Mouse (Mus musculus) urinary bladder, postnatal 36 days (tissue): ENCODE results near the gene Rnh1.
A peak's percentile ranks its signal among the peaks of the same experiment; 100 is the strongest.

Source experiments
- DNase-seq, 2 experiments: peaks; one replicate each; pipeline ENCODE4 v3.0.0; 2022; ENCODE audit warnings: low spot score in 2 of 2, mixed read lengths in 1 of 2

Rnh1 gene

DNA sequence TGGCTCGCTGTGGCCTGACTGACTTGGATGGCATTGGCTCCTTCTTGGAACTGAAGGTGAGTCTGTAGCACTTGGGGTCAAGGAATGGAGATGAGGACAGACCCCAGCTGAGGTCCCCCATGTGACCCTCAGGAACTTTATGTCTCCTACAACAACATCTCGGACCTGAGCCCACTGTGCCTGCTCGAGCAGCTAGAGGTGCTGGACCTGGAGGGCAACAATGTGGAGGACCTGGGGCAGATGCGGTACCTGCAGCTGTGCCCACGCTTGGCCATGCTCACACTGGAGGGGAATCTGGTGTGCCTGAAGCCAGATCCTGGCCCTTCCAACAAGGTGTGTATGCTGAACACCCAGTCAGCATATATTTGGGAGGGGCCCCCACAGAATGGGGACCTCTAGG is 32.8 kb upstream of the Rnh1 start:
- DNase-seq, result no peak

DNA sequence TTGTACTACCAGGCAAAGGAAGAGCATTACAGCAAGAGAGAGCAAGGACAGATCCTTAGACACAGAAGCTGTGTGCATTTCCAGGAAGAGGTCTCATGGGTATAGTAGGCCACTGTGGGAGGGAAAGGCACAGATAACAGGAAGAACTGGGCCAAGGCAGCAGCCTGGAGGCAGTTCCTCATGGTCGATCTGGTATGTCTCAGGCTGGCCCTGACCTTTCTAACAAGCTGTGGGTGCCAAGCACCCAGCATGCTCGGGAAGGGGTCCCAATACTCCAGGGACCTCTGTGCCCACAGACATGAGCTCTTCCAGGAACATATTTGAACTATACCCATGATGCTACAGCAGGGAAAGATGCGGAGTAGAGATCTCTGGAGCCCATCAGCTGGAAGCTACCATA is 31.9 kb upstream of the Rnh1 start:
- no peak for DNase-seq

DNA sequence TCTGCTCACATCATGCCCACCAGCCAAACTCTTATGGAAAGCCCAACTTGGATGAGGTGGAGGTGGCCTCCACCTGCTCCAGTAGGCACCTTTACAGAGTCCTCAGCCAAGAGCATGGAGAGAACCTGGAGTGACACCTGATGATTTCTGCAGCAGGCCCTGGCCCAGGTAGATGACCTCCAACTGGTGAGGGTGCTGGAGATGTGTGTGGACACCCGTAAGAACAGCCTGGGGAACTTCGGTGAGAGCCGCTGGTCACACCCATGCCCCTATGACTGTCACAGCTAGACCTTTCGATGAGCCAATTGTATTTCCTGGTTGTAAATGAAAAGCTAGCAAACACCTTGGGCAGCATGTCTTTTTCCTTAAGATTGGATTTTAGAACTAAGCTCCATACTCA is 25.5 kb upstream of the Rnh1 start:
- DNase-seq, result no peak

DNA sequence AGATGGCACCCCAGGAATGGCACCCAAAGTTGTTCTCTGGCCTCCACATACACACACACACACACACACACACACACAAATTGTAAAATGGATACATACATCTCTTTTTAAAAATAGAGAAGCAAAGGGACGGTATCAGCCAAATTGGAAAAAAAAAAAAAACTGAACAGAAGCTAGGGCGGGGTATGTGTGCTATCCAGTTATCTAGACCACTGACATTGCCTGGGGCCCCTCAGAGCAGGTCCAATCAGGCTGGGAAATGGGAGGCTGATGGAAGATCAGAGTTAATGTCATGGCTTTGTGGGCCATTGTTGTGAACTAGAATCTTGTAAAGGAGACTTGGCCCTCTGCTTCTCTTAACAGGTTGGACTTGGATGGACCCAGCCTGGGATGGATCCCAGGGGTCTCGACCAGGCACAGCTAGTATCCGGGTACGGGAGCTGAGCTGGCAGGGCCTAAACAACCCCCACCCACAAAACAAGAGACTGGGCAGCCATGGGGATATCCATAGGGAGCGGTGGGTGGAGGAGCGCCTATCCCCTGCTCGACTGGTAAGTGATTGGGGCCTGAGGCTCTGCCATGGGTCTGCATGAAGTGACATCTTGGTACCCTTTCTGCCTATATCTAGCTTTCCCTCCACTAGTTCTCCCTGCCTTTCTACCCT is 24.1 kb upstream of the Rnh1 start:
- no peak for DNase-seq

DNA sequence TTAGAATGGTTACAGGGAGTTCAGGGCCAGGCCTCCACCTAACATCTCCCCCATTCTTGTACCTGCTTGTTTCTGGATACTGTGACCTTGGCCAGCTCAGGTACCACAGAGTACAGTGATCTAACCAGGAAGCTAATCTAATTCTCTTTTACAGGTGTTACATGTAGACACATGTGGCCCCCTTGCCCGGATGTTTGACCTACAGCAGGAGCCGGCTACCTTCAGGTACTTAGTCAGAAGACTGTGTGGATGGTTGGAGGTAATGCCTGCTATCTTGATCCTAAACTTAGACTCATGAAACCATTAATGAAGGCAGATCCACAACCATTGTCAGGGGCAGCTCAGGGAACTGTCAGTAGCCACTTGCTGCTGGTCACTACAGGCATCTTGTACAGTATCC is 23.1 kb upstream of the Rnh1 start:
- DNase-seq, result no peak

DNA sequence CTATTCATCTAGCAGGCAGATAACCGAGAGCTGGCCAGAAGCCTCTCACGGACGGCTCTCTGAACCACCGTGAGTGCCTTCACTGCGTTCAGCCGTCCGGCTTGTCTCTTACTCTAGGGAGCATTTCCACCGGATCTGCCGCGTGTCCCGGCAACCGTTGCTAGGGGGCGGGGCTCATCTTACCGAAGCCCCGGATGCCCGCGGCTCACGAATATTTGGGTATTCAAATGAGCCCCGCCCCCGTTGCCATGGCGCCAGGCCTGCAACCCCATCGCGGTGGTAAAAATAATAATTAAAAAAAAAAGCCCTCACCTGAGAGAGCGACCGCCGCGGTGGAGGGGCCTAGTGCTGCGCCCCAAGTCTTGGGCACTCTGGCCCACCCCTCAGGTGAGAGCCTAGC is 22.2 kb upstream of the Rnh1 start:
- peak; percentile 84 to 90 for DNase-seq

DNA sequence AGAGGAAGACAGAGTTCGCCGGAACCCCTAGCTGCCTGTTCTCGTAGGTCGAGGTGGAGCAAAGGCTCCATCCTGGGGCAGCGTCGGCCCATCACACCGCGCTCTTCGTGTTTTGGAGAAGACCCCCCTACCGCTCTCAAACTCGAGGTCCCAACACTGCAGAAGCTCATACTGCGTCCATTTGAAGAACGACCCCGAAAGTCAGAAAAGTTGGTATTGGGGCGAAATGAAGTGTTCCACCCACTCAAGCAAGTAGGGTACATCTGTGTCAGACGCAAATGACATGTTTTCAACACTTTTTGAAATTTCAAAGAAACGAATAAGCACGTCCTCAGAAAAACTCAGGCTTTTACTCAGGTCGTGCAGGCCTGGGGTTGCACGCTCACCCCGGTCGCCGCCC is 21.8 kb upstream of the Rnh1 start:
- no peak for DNase-seq

DNA sequence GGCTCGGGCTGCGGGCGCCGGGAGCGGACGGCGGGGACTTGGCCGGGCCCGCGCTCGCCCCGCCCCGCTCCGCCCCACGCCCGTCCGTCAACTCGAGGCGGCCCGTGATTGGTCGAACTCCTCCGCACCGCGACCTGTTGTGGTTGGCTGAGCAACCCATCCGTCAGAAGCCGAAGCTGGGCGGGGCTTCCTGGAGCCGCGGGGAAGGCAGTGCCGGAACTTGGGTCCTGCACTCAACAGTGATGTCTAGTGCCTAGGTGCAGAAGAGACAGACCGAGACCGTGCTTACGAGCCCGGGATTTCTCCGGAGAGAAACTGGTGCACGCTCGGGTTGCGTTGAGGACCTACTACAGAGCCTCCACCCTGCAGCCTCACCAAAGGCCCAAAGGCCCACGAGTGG is 21.3 kb upstream of the Rnh1 start, which contains the start of the genes Hras and Lrrc56:
Gene Hras (minus strand): TSS at position 58 of the 400 bp plus-strand sequence.
Gene Lrrc56 (plus strand): TSS at position 210 of the 400 bp plus-strand sequence.
- peak; percentile 98 for DNase-seq

DNA sequence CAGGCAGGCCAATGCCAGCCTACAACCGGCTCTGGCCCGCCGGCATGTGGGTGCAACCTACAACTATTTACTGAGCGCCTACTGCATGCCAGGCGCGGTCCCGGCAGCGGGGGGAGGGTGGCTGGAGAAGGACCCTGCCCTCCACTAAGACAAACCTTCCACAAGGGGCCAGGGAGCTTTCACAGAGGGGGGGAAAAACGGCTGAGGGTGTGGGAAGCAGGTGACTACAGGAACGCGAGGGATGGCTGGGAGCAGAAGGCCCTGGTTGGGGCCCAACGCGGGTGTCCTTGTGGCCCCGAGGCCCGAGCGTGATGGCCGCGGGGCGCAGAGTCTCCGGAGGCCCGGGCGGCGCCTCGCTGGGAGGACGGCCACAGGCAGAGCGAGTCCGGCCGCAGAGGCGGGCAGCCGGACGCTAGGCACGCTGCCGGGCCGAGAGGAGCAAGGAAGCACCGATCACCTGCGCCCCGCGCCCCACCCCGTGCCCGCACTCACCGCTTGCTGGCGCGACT is 20.7 kb upstream of the Rnh1 start:
- peak; percentile 80 to 83 for DNase-seq

DNA sequence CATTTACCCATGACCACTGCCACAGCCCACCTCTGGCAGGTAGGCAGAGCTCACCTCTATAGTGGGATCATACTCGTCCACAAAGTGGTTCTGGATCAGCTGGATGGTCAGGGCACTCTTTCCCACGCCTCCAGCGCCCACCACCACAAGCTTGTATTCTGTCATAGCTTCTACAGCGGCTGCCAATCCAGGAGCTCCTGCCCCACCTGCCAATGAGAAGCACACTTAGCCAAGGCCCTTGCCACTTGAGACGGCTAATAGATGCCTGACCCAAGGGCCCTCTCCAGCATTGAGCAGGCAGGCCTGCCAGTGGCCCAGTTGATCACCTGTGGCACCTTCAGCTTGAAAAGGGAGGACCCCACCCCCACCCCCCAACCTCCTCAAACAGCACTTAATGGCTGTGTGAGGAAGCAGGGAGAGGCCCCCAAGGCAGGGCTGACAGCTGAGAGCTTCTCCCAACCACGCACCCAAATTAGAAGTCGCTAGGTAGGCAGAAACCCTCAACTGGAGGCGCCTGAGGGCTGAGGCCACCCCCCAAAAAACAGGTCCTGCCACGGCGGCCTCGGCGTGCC is 20.2 kb upstream of the Rnh1 start:
- no peak for DNase-seq

DNA sequence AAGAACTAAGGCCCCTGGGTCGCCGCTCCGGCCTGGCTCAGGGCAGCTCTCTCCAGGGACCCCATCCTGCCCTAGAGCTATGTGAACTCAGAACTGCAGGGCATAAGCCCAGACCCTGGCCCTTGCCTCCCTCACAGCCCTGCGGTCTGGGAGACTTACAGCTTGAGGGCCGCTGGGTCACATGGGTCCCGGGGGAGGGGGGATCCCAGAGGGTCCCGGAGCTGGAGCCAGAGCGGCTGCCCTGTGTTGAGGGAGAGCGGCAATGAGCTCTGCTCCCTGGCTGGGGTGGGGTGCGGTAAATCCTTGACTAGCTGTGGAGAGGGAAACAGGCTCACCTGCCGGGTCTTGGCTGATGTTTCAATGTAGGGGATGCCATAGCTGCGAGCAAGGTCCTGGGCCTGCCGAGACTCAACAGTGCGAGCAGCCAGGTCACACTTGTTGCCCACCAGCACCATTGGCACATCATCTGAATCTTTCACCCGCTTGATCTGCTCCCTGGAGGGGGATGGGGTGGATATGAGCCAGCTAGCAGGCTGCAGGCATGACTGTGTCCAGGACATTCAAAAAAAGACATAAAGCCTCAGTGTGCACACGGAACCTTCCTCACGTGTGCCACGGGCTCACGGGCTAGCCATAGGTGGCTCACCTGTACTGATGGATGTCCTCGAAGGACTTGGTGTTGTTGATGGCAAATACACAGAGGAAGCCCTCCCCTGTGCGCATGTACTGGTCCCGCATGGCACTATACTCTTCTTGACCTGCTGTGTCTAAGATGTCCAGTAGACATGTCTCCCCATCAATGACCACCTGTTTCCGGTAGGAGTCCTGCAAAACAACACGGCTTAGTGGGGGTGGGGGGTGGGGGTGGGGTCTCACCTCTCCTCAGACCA is 19.4 kb upstream of the Rnh1 start:
- DNase-seq, result no peak

DNA sequence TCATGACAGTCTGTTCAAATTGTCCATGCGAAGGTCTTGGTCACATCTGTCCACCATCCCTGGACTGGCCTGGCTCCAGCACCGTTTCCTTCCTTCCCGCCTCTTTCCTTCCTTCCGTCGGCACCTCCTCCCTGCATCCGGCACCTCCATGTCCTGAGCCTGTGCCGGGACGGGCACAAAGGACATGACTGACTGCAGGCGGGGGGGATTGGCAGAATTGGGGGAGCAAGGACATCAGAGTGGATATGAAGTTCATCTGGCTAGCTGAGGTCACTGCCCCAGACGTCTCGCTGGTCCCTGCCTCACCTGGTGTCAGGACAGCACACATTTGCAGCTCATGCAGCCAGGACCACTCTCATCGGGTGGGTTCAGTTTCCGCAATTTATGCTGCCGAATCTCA is 18.4 kb upstream of the Rnh1 start:
- no peak for DNase-seq

DNA sequence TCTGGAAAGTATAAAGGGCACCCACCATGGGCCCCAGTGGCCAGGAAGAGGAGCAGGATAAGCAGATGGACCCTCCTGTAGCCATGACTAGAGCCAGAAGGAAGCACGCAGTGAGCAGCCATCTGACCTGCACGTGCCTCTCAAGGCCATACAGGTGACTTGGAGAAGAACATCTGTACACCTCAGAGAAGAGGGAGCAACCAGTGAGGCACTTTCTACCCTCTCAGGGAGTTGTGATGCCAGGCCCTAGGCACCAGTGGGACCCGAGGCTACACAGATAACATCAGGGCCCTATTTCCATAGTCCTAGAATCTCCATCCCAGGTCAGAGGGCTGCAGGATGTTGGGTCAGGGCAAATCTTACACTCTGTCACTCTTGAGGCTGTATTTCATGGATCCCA is 17.6 kb upstream of the Rnh1 start:
- no peak for DNase-seq

DNA sequence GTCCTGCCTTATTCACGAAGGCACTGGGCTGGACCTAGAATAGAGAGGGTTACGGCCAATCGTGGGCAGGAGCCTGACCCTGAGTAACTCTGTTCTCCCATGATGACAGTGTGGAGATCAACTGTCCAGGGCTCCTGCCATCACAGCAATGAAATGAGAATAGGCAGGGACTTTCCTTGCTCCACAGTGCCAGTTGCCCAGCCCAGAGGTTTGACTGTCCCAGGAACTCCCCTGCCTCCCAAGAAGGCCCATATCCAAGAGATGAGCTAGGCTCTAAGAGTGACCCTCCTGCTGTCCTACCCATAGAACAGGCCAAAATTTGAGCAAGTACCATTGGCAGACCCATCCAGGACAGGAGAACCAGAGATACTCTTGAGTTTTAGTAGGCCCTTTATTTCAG is 16.1 kb upstream of the Rnh1 start:
- DNase-seq, result no peak

DNA sequence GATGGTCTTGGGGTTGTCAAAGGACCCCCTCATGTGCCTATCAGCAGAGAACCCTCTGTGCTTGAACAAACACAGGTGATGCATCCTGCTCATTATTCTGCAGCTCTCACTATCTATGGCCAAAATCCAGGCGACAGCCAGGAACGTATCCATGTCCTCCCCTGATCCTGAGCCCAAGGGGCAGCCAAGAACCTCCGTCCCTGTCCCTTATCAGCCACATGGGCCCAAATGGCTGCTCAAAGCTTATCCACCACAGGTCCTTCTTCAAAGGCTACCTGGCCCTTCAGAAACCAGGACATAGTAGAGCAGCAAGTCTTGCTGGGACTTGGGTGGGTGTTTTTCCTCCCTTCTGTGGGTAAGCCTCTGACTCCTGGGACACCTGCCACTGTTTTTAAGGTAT is 15.5 kb upstream of the Rnh1 start:
- no peak for DNase-seq

DNA sequence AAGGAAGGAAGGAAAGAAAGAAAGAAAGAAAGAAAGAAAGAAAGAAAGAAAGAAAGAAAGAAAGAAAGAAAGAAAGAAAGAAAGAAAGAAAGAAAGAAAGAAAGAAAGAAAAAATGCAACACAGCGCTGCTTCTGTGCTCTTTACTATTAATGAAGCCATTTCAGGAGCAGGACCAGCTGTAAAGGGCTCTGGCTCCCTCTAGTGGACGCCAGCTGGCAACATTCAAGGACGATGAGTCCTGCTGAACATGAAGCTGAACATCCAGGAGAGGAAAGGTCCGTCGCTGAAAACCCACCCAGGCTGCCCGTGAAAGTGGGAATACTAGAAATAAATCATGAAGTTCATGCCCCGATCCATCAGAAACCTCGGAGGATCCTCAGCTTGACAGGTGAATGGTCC is 3.5 kb upstream of the Rnh1 start:
- DNase-seq, result peak; percentile 69 to 88

DNA sequence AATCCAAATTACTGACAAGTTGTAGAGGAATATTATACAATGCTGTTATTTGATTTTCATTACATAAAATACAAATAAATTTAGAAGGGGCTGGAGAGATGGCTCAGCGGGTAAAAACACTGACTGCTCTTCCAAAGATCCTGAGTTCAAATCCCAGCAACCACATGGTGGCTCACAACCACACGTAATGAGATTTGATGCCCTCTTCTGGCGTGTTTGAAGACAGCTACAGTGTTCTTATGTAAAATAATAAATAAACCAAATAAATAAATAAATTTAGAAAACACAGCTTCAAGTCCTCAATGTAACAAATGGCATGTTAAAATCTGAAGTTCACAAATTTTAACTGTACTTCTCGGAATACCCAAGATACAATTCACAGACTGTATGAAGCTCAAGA is 2.4 kb upstream of the Rnh1 start:
- no peak for DNase-seq

DNA sequence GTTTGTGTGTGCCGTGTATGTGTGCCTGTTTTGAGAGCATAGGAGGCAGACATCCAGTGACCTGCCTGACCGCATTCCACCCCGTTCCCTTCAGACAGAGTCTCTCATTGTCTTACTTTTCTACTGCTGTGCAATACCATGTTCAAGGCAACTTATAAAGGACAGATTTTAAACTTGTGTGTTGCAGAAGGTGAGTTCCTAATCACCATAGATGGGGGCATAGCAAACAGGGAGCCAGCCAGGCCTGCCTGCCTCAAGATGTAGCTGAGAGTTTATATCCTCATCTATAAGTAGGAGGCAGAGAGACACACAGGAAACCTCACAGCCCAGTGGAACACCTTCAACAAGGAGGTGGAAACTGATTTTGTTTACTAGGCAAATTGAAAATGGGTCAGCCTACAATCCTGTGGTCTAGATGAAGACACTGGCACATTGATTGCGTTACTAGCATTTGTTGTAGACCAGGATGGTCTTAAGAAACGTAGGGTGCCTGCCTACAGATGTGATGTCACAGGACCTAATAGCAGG is 730 bp upstream of the Rnh1 start:
- no peak for DNase-seq

DNA sequence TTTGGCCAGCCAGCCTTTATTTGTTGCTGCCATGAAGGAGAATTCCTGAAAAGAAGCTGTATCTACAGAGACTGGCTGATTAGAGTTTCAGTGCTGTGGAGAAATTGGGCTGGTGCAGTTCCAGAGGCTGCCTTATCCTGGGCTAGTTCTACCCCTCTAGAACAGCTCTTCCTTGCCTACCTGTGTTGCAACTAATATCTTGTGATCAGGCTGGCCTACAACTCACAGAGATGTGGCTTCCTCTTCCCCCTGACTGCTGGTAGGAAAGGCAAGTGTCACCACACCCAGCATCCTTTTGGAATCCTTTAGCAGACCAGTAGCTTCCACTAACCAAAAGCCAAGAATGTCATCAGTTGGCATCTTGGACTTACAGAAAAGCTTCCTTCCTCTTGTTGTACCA is 2.8 kb downstream of the Rnh1 start:
- DNase-seq, result no peak

DNA sequence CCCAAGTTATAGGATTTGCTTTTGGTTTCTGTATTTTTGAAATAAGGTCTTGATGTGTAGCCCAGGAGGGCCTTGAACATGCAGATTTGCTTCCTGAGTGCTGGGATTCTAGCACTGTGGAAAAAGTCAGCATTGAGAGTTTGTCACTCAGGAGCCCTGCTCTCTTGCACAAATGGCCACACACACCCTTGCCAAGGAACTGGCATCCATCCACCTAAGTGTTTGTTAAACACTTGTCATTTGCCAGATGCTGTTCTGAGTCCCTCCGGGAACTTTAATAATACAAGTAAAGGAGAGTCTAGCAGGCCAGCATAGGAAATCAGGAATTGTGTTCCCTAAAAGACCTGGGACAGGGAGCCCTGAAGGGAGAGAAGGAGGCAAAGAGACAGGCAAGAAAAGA is 3.4 kb downstream of the Rnh1 start:
- no peak for DNase-seq

DNA sequence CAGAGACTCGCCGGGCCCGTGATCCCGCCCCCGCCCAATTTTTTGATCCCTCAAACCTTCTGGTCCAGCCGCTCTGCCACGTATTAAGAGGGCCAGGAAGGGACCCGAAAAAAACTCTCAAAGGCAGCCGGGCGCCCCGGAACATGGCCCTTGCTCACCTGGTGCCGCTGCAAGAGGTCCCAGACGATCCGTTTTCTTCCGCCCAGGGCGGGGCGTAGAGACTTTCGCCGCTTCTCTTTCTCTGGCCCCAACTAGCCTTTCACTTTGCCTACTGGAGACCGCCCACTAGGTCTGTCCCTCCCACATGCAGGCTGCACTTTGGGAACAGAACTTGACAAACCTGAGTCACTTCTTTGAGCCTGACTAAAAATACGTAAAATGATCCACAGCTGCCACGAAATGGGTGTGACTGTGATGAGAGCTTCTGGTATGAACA is 4.1 kb downstream of the Rnh1 start:
- peak; percentile 76 to 83 for DNase-seq

DNA sequence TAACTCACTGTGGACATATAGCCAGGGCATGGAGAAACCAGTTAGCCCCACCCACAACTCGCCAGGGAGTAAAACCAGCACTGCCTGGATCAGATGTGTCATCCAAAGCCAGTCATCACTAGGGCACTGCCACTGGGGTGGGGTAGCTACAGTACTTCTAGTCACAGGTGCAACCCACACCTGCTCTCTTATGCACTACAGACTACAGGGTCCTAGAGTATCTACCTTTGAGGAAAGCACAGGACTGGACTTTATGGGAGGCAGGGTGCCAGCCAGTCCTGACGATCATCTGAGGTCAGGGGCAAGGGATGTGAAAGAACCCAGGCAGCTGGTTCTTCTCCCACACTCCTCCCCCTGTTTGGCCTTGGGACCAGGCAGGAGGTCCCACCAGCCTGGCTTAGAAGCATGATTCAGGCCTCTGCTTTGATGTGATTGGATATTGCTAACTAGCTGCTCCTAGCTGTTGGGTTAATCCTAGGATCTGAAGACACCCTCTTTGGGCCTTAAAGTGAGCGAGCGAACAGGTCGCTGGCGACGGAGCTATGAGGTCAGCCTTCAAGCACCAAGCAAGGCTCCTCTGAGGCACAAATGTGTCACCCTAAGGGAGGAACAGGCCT is 4.6 kb downstream of the Rnh1 start:
- peak; percentile 55 to 67 for DNase-seq
